Mouse (Mus musculus) ovary, postnatal 14 days (tissue): ENCODE measurements around the gene Slc38a8.

Experiments
- DNase-seq: peaks from one replicate; pipeline ENCODE4 v3.0.0; 2022; ENCODE audit warnings: low spot score

The Slc38a8 gene

DNA sequence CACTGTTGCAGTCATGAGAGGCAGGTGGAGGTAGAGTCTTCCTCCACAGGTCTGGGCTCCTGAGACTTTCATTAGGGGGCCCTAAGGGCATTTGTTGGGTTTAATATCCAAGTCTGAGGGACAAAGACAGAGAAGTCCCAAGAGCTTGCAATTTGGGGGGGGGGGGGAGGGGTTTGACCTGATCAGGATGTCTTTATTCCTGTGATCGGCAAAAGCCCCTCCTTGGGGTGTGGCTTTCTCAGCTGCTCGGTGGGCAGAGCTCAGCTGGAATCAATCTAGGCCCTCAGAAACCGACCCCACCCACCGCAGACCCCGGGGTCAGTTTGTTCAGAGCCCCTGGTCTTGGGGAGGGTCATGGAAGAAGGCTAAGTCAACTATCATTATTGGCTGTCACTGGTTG is at the start of gene Slc38a8:
TSS of gene Slc38a8 (minus strand) at position 101 of the 400 bp plus-strand sequence.
- DNase-seq = no peak

DNA sequence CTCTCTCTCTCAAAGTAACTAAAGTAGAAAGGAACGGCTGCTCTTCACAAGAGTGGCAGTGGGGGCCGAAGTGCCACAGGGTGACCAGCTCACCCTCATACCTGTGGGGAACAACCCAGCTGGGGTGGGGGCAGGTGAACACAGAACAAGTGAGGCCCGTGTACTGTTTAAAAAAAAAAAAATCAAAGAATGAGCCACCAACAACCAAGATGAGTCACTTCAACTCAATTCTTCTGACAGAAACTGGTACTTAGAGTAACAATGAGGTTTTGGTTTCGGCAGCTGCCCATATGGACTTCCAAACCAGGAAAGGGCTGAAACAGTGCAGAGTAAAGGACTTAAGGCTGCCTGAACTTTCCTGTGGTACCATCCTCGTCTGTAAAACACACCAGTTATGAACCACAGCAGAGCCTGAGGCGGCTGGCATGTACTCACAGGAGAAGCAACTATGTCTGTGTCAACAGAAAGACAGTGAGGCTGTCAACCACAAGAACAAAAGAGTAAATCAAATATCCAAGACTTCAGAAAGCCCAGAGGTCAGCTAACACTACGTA is 47.1 kb upstream of the Slc38a8 start:
- no peak for DNase-seq

- DNase-seq = no peak
Observed at GRCm38 (mm10) chr8:119547019-119547691, 45.7 kb upstream of the Slc38a8 start.

DNA sequence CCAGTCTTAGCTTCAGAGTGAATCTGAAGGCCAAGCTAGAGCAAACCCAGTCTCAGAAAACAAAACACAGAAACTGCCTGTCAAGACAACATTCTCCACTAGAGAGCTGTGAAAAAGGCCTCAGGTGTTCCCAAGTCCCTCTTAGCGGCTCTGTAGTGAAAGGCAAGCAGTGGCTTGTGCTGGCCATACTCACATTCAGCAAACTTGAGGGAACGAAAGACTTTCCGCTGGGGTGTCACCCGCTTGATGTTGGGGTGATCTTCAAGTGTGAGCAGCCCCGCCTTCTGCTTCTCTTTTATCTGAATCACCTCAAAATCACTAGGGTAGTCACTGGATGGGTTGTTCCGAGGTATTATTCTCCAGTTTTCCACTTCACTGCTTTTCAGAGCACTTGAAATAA is 44.3 kb upstream of the Slc38a8 start:
- no peak for DNase-seq

- DNase-seq = no peak
Observed at GRCm38 (mm10) chr8:119545180-119545579, 43.7 kb upstream of the Slc38a8 start.

DNA sequence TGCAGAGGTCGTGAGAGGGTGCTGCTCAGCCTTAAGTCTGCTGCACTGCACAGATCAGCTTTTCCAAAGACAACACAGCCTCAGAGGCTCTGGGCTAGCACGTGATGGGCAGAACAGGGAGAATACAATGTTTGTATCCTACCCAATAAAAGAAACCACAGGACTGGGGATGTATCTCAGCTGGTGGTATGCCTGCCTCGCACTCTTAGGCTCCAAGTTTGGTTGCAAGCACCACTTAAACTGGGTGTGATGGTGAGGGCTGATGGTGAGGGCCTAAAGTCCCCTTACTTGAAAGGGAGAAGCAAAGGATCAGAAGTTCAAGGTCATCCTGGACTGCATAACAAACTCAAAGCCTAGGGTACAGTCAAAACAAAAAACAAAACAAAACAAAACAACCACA is 43.1 kb upstream of the Slc38a8 start:
- no peak for DNase-seq

GRCm38 (mm10) chr8:119531973-119532372 is 30.5 kb upstream of the Slc38a8 start:
- DNase-seq = no peak

GRCm38 (mm10) chr8:119531397-119531796 is 29.9 kb upstream of the Slc38a8 start:
- DNase-seq = no peak

DNA sequence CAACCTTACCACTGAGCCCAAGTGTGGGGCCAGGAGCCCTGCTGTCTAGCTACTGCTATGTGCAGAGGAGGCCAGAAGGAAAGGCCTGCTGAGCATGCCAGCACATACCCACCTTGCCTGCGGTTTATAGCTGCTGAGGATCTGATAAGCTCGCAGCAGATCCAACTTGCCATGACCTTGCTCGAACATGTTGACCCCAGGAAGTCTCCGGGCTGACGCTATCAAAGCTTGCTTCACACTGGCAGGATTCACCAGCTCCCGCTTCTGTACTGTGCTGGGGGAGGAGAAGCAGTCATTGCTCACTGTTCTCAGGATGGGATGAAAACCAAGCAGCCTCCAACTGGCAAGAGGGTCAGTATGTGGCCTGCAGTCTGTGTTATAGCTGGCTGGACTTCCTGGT is 29.4 kb upstream of the Slc38a8 start:
- no peak for DNase-seq

GRCm38 (mm10) chr8:119528762-119529161 is 27.3 kb upstream of the Slc38a8 start:
- no peak for DNase-seq

DNA sequence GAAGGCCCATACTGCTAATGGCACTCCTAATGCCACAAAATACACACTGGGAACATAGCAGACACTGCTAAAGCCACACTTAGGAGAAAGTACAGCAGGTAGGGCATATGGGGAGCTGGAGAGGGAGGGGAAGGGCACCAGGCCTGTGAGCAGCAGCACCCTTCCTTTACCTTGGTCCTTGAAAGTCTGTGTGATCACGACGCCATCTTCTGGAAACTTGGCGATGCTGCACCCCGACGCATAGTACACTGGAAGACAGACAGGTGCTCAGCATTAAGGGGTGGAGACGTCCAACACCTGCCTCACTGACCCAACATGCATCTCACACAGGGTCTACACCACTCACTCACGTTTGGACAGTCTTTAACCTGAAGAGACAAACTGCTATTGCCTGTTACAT is 18.6 kb upstream of the Slc38a8 start:
- no peak for DNase-seq

DNA sequence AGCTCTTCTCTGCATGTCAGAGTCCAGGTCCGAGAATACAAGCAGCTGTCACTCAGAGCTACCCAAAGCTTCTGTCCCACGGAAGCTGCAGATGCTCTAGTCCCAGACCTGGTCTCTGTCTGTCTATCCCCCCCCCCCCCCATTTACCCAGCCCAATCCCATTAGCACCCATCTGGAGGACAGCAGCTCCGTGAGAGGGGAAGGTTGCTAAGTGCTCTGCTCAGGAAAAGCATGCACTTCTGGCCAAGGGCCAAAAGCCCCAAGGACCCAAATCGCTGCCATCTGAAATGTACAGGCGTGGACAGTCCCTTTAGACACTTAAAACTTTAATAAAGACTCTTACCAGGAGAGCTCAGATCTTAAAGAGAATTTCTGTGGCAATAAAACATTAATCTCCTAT is 15.2 kb upstream of the Slc38a8 start:
- no peak for DNase-seq

DNA sequence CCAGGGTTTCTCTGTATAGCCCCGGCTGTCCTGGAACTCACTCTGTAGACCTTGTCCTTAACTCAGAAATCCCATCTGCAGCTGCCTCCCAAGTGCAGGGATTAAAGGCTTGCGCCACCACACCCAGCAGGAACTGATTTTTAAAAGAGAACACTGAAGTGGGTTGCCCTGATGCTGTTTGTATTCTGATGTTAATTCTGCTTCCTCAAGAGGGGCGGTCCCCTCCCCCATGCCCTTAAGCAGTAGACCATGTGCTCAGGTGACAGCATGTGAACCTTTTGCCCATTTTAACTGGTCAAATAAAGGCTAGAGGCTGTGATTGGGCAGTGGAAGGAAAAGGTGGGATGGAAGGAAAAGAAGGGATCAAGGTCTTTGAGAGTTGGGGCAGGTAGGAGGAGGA is 14.3 kb upstream of the Slc38a8 start:
- DNase-seq = no peak

DNA sequence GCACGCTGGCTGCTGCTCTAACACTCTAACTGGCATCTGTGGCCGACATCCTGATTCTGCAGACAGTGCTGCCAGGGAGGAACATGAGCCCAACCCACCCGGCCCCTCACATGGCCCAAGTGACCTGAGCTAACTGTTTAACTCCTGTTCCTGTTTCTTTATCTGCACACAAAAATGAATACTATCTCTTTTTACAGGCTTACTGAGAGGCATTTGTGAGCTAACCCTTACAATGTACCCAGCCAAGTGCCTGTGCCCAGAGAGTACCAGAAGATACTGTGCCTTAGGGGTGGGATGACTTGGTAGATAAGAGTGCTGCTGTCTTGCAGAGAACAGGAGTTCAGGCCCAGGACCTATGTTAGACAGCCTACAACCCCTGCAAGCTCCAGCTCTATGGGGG is 13.4 kb upstream of the Slc38a8 start:
- DNase-seq = no peak

- no peak for DNase-seq
Observed at GRCm38 (mm10) chr8:119513405-119513804, 11.9 kb upstream of the Slc38a8 start.

DNA sequence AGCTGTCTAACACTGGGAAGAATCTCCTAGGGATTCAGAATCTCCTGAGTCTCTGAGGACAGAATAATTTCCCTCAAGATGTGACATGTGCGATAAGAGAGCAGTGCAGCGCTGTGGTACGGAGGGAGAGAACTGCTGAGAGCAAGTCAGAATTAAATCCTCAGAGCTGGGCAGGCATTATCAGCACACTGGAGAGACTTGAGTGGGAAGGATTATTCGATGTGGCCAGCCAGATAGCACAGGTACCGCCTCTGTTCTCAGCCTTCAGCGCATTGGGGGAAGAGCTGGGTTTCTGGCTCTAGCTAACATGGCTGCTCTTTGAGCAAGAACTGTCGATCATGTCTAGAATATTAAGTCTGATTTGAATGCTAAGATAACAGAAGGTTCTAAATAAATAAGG is 10.2 kb upstream of the Slc38a8 start:
- DNase-seq = no peak

DNA sequence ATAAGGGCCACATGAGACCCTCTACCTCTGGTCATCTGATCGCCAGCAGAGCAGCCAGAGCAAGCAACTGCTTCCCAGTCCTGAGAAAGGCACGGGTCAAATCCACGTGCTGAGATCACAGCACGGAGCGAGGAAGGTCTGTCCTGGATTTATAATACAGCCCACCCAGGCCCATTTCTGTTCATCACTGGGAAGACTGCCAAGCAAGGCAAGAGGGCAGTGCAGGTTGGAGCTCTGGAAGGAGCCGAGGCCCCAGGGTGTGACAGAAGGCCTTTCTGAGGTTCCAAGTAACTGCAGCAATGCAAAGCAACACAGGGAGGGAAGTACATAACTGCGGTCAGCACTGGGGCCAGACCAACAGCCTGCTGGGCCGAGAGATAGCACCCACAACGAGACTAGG is 9.0 kb upstream of the Slc38a8 start:
- no peak for DNase-seq

GRCm38 (mm10) chr8:119506106-119506505 is 4.6 kb upstream of the Slc38a8 start:
- no peak for DNase-seq

DNA sequence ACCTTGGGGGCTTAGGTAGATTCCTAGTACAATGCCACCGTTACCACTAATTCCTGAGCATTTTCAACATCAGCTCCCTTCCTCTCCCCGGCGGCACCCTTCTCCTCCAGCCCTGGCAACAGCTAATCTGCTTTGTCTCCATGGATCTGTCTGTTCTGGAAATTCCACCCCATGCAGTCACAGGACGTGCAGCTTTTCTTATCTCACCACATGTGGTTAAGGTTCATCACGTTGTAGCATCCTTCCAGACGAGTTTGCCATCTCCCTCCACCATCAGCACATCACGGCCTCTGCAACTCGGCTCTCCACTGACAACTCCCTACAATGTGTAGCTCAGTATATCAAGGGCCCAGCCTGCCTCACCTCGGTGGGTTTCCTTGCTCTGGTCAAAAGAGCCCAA is 4.0 kb upstream of the Slc38a8 start:
- DNase-seq = no peak

DNA sequence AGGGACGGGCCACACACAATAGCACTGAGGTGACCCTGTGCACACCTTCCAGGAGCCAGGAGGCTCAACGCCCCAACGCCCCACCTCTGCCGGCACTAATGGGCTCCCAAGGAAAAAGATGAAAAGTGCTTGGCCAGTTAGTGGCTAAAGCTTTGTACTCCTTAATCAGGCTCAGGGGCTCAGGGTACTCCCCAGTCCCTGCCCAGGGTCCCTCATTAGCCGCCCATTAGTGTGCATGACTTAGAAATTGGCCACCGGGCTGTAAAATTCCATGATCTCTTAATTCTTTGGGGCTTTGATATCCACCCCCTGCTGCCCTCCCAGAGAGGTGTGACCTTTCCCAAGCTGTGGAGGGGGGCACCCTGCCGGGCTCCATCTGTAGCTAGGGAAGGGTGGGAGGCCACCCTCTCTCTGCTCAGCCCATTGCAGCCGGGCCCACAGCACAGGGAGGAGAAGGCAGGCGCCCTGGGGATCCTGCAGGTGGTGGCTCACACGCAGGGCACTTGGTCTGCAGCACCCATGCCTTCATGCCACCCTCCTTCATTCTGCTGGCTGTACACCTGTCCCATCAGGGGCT is 1.8 kb upstream of the Slc38a8 start:
- DNase-seq = no peak

DNA sequence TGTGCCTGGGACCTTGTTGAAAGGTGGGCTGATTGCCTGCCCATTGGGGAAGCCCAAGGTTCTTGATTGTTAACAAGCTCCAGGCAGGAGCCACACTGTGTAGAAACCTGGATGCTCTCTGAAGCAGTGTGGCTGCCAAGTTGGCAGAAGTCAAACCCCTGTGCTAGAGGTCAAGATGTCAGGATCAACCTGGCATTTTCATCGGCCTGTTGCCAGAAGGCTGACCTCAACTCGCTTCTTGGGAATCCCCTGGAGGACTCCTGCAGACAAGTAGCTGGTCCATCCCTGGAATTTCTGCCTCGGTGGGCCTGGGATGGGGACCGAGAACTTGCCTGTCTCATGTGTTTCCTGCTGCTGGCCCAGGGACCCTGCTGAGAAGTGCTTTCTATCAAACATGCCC is 613 bp upstream of the Slc38a8 start:
- no peak for DNase-seq

- no peak for DNase-seq
Observed at GRCm38 (mm10) chr8:119499836-119500235, 1.7 kb downstream of the Slc38a8 start.

DNA sequence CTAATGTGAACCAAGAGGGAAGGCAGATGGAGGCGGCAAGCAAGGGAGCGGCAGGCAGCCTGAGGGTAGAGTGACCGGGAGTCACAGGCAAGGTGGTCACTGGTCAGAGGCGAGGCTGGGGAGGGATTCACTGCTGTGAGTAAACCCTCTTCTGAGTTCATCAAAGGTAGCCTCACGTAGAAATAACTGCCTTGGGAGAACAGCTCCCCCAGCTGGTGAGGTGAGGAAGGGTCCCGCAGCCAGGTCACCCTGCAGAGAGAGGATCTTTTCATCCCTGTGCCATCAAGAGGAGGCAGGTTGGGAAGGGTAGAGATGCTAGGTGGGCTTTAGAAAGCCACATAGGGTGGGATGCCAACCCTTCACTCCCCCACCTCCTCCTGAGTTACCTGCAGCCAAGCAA is 4.7 kb downstream of the Slc38a8 start:
- peak; percentile 35 for DNase-seq

DNA sequence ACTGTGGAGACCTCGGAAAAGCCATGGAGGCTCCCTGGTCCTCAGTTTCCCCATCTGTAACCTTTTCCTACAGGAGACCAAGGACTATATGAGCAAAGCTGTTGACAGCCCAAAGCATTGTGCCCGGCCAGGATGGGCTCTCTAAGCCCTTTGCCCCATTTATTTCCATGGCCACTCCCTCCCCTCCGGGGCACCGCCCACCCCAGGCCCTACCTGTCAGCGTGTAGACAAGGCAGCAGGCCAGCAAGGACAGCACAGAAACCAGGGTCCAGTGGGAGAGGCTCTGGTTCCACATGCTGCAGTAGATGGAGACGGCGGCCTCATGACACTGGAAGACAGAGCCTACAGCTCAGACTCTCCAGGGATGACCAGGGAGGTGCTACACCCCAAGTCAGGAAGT is 14.4 kb downstream of the Slc38a8 start:
- DNase-seq = no peak
